Mouse (Mus musculus): ENCODE measurements around the gene Adcy2. TPM values are rescaled to one million over a fixed set of nuclear protein-coding genes. Genes with fewer than 3 reads are reported as not detected.
A peak's percentile ranks its signal among the peaks of the same experiment; 100 is the strongest.

Adcy2 gene
- 100 to 1,000 TPM in 1 of 2 experiments, 10 to 100 TPM in 1; 66.3 to 110 TPM for total RNA-seq (2021)

DNA sequence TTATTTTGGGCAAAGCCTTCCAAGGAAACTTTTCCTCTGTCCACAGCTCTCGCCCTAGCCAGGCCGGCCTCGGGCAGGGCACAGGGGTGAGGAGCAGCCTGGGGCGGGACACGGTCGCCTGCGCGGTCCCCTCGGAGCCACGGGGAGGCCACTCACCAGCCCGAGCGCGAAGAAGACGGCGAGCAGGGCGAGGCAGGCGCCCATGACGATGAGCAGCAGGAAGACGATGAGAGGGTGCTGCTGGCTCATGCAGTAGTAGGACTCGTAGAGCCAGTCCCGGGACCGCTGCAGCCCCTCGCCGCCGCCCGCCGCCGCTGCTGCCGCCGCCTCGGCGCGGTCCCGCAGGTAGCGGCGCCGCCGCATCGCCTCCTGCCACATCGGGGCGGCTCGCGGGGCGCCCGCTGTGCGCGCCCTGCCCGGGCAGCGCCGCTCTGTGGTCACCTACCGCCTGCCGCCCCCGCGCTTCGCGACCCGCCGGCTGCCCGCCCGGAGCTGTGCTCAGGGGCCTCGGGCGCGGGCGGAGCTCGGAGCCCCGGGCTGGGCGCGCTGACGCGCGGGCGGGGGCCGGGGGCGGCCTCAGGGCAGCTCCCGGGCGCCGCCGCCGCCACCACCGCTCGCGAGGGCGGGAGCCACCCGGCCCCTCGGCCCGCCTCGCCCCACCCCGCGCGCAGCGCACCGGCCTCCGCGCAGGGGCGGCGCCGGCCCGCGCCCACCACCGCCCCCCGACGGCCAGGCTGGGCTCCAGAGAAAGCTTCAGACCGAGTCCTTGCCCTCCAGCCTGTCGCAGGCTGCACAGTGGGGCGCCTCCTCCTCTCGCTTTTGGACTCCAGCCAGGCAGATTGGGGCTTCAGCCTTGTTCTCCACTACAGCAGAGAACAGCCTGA, at the start of gene Adcy2:
Adcy2 (minus strand) TSS at position 624 of the 884 bp plus-strand sequence.
- peak; percentile 56 to 58 for DNase-seq

DNA sequence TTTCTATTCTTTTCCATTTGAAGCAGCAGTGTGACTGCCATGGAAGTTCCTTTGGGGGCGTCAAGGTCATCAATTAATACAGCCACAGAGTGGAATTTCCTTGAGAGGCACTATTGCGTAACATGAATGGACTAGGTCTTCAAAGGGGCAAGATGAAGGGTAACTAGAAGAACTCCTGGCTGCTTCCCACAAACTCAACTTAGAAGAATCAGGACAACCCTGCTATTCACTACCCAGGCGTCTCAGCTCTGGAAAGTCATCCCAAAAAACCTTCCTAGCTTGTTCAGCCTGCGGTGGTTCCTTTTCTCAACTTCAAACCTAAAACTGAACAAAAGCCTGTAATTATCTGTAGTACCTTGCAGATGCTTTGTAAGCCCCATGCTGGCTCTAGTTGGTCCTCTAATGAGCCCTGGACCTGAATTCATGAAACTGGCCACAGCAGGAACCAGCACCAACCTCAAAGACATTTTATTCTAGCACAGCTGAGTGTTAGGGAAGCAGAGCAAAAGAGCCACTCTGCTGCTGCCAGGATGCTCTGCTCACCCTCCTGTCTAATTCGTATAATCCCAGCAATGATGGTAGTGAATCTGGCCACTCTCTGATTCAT, 37.8 kb upstream of the Adcy2 start:
- DNase-seq, result peak in 1 of 2 experiments; percentile 21

DNA sequence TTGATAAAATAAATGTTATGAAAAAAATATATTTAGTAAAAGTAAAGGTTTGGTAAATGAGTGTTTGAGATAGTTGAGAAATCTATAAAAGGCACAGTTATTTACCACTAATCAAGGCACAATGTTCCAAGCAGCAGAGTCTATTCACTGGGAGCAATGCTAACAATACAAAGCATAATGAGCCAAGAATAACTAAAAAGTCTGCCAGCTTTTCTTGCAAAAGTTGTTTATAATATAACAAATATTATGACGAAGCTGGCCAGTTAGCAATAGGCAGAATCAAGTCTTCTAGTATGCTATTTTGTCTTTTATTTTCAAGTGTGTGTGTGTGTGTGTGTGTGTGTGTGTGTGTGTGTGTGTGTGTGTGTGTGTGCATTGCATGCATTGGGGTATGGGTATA, 35.3 kb upstream of the Adcy2 start:
- DNase-seq, result no peak

DNA sequence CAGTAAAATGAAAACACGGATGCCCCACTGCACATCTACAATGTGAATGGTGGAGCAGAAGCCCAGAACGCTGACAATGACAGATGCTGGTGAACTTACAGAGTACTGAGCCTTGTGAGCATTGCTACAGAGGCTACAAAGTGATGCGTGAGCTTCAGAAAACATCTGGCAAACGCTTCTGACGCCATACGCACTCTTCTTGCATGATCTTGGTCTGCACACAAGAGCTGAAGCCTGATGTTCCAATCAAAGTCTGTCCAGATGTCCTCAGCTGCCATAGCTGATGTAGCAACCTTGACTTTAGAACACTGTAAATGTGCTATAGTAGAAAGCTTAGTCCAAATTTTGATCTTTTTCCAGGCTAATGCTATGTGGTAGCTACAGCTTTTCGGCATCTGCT, 34.2 kb upstream of the Adcy2 start:
- no peak for DNase-seq

DNA sequence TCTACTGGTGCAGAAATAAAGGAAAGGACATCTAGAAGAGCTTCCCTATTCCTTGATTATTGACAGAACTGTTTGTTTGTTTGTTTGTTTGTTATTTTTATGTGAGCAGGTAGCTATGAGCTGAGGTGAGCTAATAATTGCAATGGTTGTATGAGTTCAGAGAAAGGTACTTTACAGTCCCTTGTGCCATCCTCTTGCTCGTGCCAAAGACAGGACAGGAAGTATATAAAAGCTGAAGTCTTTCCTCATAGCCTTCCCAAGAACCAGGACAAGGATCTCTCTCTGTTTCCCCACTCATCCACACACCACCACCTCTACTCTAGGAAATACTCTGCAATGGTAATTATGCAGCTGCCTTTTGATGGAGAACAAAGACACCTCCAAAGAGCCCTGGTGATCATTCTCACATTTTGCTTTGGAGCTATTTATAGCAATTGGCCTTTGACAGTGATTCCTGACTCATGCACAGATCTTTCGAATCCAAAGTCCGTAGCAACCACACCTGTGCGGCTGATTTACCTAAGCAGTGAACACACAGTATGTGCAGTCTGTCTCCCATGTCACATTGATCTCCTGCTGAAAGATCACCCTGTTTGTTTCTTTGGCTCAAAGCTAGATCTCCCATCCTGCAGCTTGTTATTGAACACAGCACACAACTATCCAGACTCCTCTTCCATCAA, 29.9 kb upstream of the Adcy2 start:
- DNase-seq, result no peak

DNA sequence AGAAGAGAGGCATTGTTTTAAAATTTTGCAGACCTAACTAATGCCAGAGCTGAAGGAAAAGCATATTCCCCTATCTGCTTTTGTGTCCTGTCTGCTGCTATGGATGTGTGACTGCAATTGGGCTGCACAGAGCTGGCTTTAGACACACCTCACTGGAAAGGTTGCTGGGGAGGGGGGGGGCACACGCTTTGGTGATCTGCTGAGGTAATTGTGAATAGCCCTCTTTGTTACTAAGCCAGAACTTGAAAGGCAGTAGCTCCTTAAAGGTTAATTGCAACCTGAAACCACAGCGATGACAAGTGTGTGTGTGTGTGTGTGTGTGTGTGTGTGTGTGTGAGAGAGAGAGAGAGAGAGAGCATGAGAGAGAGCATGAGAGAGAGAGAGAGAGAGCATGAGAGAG, 25.6 kb upstream of the Adcy2 start:
- no peak for DNase-seq

DNA sequence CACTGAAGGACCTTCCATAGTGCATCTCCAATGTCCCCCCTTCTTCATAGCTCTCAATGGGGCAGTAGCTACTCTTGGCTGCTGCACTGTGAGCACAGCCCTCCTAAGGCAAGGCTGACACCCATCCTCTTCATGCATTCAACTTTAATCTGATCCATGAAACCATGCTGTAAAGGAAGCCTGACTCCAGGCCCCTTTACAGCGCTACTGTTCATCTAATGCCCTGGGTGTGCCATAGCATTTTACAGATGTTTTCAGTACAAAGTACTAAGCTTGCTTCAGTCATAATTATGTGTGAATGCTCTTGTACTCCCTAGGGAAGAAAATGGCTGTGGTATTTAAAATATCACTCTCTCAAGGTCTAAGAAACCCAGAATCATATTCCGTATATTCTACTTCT, 23.9 kb upstream of the Adcy2 start:
- no peak for DNase-seq

DNA sequence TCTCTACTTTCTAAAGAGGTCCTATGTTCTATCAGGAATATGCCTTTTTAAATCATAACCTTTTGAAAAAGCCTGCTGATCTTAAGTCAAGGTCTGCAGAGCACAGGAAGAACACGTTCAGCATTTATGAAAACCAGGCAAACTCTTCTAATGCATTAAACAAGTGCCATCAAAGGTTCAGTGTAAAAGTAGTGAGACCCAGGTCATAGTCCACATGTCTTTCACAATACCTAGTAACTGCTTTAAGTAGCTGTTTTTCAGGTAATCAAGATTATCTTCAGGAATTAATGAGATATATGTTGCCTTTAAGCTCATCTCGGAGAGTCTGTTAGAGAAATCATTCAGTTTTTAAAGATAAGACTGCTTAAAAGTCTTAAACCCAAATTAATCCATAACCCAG, 21.2 kb upstream of the Adcy2 start:
- DNase-seq, result no peak

DNA sequence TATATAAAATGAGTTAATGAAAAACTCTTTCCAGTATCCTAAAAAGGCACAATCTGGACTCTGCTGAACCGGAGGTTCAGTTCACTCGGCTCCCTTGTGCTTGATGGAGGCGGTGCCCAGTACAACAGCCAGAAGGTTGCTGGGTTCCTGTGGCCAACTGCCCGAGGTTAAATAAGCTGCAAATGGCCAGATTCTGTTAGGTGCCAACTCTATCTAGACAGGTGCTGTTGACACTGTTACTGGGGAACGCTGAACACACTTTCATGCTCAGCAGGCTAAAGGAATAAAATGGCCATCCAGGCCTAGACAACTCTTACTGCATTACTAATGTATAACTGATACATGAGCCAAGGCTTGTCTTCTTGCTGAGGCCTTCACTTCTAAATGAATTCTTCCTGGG, 7.6 kb upstream of the Adcy2 start:
- DNase-seq, result no peak

DNA sequence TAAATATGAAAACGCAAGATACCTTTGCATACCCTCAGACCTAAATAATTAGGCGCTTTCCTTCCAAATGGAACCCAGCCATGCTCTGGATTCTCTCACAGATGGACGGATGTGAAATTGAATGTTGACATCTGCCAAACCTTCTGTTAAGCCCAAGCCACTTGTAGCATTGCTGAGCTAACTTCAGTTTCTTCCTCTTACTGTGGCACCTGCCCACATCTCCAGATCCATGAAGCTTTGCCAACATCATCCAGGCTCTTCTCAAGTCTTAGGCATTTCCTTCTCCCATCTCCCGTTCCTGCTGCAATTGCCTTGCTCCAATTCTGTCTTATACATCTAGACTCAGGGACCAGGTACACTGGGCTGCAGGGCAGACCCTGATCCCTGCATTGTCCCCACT, 6.8 kb upstream of the Adcy2 start:
- no peak for DNase-seq

DNA sequence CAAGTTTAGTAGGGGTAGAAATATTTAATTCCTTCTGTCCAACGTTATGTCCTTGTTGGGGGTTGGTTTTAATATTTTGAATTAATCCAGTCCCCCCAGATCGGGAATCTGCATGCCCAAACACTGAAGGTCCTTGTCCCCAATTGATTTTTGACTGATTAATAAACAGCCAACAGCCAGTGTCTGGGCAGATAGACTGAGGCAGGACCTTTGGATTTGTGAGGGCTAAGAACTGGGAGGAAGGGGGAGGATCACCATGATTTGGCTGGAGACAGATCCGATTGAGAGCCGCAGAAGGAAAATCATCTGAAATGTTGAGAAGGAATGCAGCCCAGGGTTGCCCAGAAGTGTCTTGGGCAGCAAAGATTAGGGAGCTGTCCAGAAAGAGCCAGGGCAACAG, 5.1 kb upstream of the Adcy2 start:
- no peak for DNase-seq

DNA sequence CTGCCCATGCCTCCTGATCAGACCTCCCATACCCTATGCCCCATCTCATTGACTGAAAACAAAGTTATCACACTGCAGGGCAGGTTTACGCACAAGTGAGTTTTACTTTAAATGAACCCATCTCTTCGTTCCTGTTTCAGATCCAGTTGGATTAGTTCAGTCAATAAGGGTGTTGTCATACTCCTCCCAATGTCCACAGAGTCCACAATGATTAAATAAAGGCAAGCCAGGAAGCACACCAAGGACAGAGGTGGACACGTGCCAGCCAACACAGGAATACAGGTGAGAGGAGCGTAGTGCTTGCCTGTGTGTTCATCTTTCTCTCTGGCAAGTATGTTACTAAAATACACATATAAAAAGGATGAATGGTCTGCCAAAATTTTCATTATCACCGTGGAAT, 3.3 kb upstream of the Adcy2 start:
- no peak for DNase-seq

DNA sequence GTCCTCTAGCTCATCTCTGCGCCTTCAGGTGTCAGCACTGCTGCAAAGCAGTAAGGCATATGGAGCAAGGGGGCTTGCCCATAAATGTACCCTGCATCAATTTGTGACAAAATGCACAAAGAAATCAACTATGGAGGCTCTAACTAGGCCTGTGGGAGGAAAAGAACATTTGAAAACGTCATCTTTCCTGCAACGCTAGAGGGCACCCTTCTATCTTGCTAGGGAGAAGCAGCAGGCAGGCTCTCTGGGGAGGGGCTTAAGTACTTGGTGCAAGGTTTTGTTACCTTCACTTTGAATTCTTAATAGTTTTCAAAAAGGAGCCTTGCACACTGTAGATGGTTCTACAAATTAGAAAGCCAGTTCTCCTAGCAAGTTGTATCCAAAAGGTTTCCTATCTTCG, 2.8 kb upstream of the Adcy2 start:
- peak; percentile 40 to 57 for DNase-seq

DNA sequence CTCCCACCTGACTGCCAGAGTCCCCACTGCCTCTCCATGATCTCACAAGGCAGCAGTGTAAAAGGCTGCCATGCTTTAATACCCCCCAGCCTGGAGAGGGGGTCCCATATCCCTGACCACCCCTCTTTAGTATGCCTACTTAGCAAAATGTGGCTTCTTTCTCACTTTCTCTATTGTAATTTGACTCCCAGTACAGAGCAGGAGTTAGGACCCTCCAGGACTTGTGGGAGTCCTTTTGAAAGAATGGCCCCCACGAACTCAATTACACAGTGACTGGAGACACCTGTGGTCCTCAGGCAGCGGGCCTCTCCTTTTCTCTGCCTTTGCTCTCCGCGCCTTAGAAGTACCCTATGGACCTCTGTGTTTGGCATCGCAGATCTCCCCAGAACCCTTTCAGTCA, 485 bp upstream of the Adcy2 start:
- no peak for DNase-seq

DNA sequence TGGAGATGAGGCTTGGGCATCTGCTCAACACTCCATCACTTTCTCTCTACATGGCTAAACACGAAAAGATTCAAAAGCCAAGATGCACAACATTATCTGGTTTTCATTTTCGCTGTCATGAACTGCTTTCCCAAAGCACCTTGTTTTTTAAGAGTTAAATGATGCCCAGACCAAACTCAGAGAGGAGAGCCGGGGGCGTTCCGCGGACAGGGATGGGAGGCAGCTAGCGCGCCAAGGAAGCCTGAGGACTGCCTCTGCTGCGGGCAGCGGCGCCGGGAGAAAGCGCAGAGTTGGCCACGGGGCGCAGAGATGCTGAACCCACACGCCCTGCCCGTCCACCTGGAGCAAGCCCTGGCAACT, 803 bp downstream of the Adcy2 start:
- peak in 1 of 2 experiments; percentile 32 for DNase-seq

DNA sequence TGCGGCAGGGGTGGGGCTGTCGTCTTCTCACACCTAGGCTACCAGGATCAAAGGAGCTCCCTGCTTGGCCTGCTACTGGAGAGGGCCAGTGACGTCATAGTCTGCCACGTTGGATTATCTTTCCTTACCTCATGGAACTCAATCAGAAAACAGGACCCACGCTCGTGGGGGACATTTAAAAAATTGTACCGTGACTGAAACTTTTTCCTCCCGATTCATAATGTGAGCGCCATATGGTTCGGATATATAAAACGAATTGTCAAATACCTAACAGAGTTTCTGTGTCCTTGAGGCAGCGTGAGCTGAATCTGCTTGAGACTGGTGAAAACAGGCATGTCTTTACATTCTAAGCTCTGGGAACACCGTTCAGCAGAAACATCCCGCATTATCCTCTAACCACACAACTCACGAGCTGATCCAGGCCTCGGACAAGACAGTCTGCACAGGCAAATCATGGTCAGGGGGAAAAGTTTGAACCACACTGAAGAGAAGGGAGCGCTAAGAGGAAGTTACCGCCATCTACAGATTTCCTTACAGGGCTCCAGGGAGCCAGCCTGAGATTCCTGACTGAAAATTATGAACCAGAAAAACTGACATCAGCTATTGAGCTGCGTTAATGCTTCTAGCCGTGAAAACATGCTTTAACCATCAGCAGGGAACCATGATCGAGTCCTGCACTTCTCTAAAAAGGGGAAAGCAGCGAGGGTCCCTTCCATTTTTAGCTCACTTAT, 1.4 kb downstream of the Adcy2 start:
- peak in 1 of 2 experiments; percentile 33 for DNase-seq

DNA sequence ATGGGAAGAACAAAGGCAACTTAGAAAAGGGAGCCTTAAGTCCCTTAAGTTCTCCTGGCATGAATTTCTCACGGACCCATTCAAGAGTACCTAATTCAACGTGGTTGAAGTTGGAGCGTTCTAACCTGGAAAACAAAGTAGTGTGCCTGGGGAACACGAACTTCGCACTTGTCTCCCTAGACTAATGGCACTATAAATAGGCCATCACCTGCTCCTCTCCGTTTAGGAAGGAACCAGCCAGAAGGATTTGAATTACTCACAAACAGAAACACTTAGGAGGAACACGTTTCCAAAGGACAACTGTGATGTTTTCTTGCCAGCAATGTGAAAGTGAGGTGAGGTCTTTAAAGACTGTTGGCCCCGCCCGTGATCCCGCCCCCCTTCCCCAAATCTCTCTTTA, 2.0 kb downstream of the Adcy2 start:
- no peak for DNase-seq

DNA sequence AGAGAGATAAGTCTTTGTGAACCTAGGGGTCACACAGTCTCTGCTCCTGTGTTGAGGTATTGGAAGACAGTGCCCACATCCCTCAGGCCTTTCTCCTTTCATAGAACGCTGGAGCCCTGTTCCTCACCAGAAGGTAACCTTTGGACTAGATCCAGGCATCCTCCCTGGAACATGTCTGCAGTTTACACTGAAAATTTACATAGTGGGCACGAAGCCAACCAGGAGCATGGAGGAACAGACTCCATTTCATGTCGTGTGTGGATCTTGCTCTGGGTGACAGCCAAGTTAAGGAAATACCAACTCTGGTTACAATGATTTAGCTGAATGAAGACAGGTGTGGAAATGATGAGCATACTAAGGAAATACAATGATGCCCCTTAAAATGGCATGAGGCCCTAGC, 2.7 kb downstream of the Adcy2 start:
- no peak for DNase-seq

DNA sequence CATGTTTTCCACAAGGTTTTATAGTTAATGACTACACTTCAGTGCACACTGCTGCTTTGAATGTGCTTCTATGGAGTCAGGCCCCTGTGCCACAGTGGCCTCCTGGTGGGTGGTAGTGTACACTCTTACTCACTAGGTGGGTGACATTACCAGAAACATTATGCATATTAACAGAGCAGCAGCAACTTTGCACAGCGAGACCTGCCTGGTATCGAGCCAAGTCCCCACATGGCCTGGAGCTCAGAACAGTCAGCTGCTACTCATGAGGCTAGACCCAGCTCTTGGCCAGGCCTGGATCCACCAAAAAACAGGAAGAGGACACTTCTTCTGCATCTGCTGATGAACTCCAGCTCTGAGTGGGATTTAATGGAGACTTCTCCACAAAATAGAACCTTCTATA, 13.6 kb downstream of the Adcy2 start:
- no peak for DNase-seq

DNA sequence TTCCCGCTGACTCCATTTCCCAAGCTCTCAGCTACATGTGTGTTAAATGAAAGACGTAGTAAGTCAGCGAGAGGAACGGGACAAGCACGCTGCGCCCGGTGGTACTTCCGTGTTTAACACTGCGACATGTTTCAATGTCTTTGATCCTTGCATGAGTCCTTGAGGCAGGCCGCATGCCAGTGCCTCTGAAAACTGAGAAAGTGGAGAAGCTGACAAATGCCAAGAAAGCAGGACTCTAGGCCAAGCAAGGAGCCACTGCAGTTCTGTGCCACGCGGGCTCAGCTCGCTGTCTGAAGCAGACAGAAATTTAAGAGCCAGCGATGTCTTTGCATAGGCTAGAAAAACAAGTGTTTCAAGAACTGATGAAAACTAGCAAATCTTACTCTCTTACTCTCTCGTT, 15.3 kb downstream of the Adcy2 start:
- DNase-seq, result no peak

DNA sequence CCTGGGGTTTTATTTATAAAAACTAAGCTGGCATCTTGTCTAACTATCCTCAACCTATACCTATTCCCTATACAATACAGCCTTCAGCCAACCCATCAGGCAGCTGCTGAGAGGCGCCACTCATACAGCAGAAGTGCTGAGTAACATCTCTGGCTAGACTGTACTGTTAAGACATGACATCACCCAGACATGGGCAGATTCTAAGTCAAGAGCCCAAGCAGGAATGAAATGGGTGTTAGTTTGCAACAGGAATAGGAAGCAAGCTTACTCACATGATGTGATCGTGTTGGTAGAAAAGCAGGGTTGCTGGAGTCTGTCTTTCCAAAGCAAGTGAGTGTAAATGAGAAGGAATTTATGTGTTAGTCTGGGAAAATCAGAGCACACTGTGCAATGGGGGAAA, 18.3 kb downstream of the Adcy2 start:
- DNase-seq, result no peak

DNA sequence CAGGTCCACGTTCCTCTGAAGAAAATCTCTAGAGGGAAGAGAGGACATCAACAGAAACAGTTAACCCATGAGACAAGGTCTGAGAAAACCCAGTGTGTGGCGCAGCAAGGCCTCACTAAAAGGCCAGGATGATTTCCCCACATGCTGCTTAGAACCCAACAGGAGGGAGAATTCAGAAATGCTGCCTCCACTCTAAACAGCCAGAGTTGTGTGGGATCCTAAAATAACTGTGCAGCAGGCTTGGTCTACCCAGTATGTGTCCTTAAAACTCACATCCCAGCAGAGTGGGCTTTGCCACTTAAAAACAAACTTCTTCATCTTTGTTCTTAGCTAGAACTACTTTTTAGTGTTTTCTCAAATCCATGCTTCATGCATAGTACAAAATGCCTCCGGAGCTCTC, 26.2 kb downstream of the Adcy2 start:
- DNase-seq, result no peak

DNA sequence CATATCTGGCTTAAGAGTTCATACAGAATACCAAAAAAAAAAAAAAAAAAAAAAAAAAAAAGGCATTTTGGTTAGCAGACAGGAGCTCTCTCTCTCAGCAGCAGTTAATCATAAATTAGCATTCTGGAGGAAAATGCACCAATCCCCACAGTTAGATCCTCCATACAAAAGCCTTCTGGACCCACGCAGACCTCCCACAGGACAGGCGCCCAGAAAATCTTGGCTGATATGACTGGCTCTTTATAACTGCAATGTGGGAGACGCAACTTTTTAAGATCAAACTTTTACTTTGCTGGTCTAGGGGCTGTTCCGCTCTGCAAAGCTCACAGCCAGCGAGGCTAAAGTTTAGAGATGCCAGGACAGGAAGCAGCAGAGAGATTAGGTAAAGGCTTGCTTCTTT, 37.8 kb downstream of the Adcy2 start:
- DNase-seq, result peak; percentile 47 to 62
